Mouse (Mus musculus) brain, embryonic 14.5 days (tissue): ENCODE results near the gene Ptma.

Source experiments
- CTCF ChIP-seq: fragments of 200-500 bp; IDR thresholded peaks from 2 replicates; pipeline ENCODE4 v1.5.1; 2012; ENCODE audit warnings: inconsistent platforms, mild to moderate bottlenecking, moderate library complexity, borderline replicate concordance; ENCODE audit not compliant: insufficient read depth, insufficient read length; ENCODE audit errors: extremely low read depth
- POLR2A ChIP-seq: fragments of 200-500 bp; IDR thresholded peaks from 2 replicates; pipeline ENCODE4 v1.6.1; 2012; ENCODE audit warnings: mild to moderate bottlenecking, inconsistent platforms, borderline replicate concordance; ENCODE audit not compliant: poor library complexity, insufficient read depth, insufficient read length, severe bottlenecking; ENCODE audit errors: extremely low read depth

GRCm38 (mm10) chr1:86497986-86498385, 28.5 kb upstream of the Ptma start:
- TF ChIP-seq POLR2A (no peak), CTCF (no peak)
